Mouse (Mus musculus) midbrain, postnatal 0 days (tissue): Measurements from ENCODE around the gene Gsdmc4. TPM values are rescaled to one million over a fixed set of nuclear protein-coding genes. Genes with fewer than 3 reads are reported as not detected.
"Not testable (repeated sequence)": the region's sequence is repeated elsewhere in the genome, so short reads cannot be mapped to it uniquely, and the experiment has no call there.

Experiments used
- ATAC-seq: fragments of 200-750 bp; cut with Nextera tagmentation; 2 replicates; pipeline ENCODE4 v1.8.0; 2017; ENCODE audit warnings: moderate number of reproducible peaks, mild to moderate bottlenecking, moderate TSS enrichment, moderate library complexity; ENCODE audit not compliant: low FRiP score
- DNase-seq: peaks from one replicate; pipeline ENCODE4 v3.0.0-alpha.2; 2015; ENCODE audit warnings: low spot score
- H3K27ac ChIP-seq: fragments of 300-500 bp; sonication (generic); 2 replicates; pipeline ENCODE4 v1.5.1; 2014; ENCODE audit warnings: low read depth, mild to moderate bottlenecking, low read length, mixed read lengths
- H3K27me3 ChIP-seq: fragments of 300-500 bp; sonication (generic); 2 replicates; pipeline ENCODE4 v1.6.1; 2014; ENCODE audit warnings: low read length, control low read depth, mixed read lengths; ENCODE audit not compliant: insufficient read depth
- H3K36me3 ChIP-seq: fragments of 300-500 bp; sonication (generic); 2 replicates; pipeline ENCODE4 v1.6.1; 2014; ENCODE audit warnings: low read length, control low read depth, mixed read lengths; ENCODE audit not compliant: insufficient read depth
- H3K4me1 ChIP-seq: fragments of 300-500 bp; sonication (generic); 2 replicates; pipeline ENCODE4 v1.6.1; 2014; ENCODE audit warnings: mild to moderate bottlenecking, control low read depth, antibody characterized with exemption, low read length, mixed read lengths; ENCODE audit not compliant: insufficient read depth
- H3K4me2 ChIP-seq: fragments of 300-500 bp; sonication (generic); 2 replicates; pipeline ENCODE4 v1.6.1; 2014; ENCODE audit warnings: low read depth, mild to moderate bottlenecking, low read length, mixed read lengths; ENCODE audit not compliant: poor library complexity, severe bottlenecking
- H3K4me3 ChIP-seq: fragments of 300-500 bp; sonication (generic); 2 replicates; pipeline ENCODE4 v1.5.1; 2014; ENCODE audit warnings: low read depth, mild to moderate bottlenecking, low read length, moderate library complexity
- H3K9ac ChIP-seq: fragments of 300-500 bp; sonication (generic); replicated peaks from 2 replicates; pipeline ENCODE4 v1.6.1; 2014; ENCODE audit warnings: mild to moderate bottlenecking, low read length, moderate library complexity, mixed read lengths; ENCODE audit not compliant: poor library complexity, severe bottlenecking
- H3K9me3 ChIP-seq: fragments of 300-500 bp; sonication (generic); 2 replicates; pipeline ENCODE4 v1.6.1; 2016; ENCODE audit warnings: low read length, control low read depth
- CTCF ChIP-seq: IDR thresholded peaks from 2 replicates; pipeline ENCODE4 v1.5.1; 2016; ENCODE audit warnings: antibody characterized with exemption, mild to moderate bottlenecking
- WGBS: fragments of 180-500 bp; shearing (Covaris S2); extraction: QIAGEN DNeasy Blood & Tissue Kit; methylation state at CpG from one replicate; pipeline ENCODE4 v1.1.7; 2014; 5-methylcytosine and 5-hydroxymethylcytosine counted together
- polyA plus RNA-seq: library from polyadenylated mRNA; unstranded; fragments of >200 nt; fragmentation: Nextera tagmentation; extraction: Ambion mirVana; gene quantifications from 2 replicates; pipeline ENCODE4 v1.2.1, GENCODE M21; 2015
- total RNA-seq: library from RNA; depleted of rRNA; stranded (reverse); fragments of >200 nt; gene quantifications from 2 replicates; pipeline ENCODE4 v1.2.3, GENCODE M21; 2014; rRNA removed

Gene Gsdmc4
- total RNA-seq = 0.24 and 0.27 TPM in 2 replicates
- 0.07 TPM in 2 replicates for polyA plus RNA-seq

DNA sequence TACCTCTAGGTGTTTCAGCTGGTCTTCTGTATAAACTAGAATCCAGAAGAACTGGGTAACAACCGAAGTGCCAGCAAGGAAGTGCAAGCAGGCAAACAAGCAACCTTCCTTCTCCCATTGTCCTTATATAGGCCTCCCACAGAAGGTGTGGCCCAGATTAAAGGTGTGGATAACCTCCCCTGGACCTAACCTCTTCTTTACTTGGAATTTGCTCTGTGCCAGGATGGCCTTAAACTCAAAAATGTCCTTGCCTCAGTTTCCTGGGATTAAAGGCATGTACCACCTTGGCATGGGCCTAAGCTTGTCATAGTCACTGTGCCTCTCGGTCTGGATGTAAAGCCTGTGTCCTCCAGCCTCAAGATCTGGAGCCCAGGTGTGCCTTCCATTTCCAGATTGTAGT lies at the start of gene Gsdmc4:
Gsdmc4 (minus strand) TSS at position 101 of the 400 bp plus-strand sequence.
- H3K36me3 ChIP-seq, H3K27ac ChIP-seq, ATAC-seq, H3K4me1 ChIP-seq, H3K4me3 ChIP-seq, H3K9ac ChIP-seq, H3K27me3 ChIP-seq, H3K4me2 ChIP-seq, H3K9me3 ChIP-seq, DNase-seq: not testable (repeated sequence)
- 81% methylated on average over 2 of the region's 2 CpGs for WGBS

GRCm38 (mm10) chr15:63960542-63960941 lies 48.4 kb upstream of the Gsdmc4 start:
- Histone ChIP-seq H3K9ac (no peak overlapping the region), H3K4me2 (no peak overlapping the region), H3K4me1 (no peaks in the 10 kb centered on the region), H3K36me3 (no peaks in the 10 kb centered on the region), H3K27ac (no peak overlapping the region), H3K4me3 (no peak overlapping the region), H3K9me3 (no peaks in the 10 kb centered on the region), H3K27me3 (no peaks in the 10 kb centered on the region)
- no peak for TF ChIP-seq CTCF
- DNase-seq = no peak
- ATAC-seq = no peak
- 95% methylated on average over 2 of the region's 2 CpGs for WGBS

DNA sequence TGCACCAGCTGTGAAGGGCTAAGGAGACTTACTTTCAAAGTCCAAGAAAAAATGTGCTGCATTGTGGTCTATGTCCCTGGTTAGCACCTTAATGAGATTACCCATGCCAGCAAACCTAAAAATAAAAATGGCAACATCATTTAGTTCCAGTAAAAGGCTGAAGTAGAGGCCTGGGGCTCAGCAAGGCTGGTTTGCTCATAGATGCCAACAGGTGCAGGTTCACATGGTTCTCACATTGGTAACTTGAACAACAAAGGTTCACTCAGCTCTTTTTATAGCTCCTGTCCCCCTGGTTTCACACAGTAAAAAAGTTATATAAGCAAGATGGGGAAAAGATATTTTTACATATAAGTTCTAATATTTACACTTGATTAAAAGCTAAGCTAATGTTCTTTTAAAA lies 45.5 kb upstream of the Gsdmc4 start:
- Histone ChIP-seq H3K27me3 (no peaks in the 10 kb centered on the region), H3K36me3 (no peaks in the 10 kb centered on the region), H3K9ac (no peak overlapping the region), H3K4me2 (no peak overlapping the region), H3K27ac (no peak overlapping the region), H3K4me3 (no peak overlapping the region), H3K4me1 (no peaks in the 10 kb centered on the region), H3K9me3 (no peaks in the 10 kb centered on the region)
- no peak for DNase-seq
- no peak for TF ChIP-seq CTCF
- no peak for ATAC-seq

DNA sequence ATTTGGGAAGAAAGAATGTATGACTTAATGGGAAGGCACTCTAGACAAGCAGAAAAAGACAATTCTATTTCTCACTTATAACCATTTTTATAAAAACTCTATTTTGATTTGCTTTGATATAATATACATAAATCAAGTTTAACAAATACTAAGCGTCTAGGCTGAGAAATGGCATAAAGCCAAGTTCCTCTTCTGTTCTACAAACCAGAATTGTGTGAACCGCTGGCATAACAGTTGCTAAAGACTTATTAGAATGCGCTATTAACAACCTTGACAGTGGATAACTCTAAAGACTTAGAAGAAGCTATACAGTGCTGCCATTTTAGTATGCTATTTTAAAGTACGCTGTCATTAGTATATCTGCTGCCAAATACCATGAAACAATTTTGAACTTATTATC lies 41.2 kb upstream of the Gsdmc4 start:
- H3K4me3 ChIP-seq = no peak overlapping the region
- no peaks in the 10 kb centered on the region for H3K36me3 ChIP-seq
- H3K4me1 ChIP-seq = no peaks in the 10 kb centered on the region
- no peak overlapping the region for H3K4me2 ChIP-seq
- ATAC-seq (no peak), DNase-seq (peak; percentile 14)
- WGBS = 69% methylated on average over 4 of the region's 4 CpGs
- H3K27ac ChIP-seq = no peak overlapping the region
- no peaks in the 10 kb centered on the region for H3K27me3 ChIP-seq
- H3K9ac ChIP-seq = no peak overlapping the region
- H3K9me3 ChIP-seq = no peaks in the 10 kb centered on the region
- no peak for TF ChIP-seq CTCF

- no peak for ATAC-seq
- no peak overlapping the region for H3K4me3 ChIP-seq
- 91% methylated on average over 1 of the region's 1 CpGs for WGBS
- no peaks in the 10 kb centered on the region for H3K4me1 ChIP-seq
- no peak for DNase-seq
- no peaks in the 10 kb centered on the region for H3K9me3 ChIP-seq
- peaks cover 21% of the 10 kb centered on the region for H3K36me3 ChIP-seq
- H3K9ac ChIP-seq = no peak overlapping the region
- no peaks in the 10 kb centered on the region for H3K27me3 ChIP-seq
- TF ChIP-seq CTCF = no peak
- no peak overlapping the region for H3K4me2 ChIP-seq
- H3K27ac ChIP-seq = no peak overlapping the region
Measured at GRCm38 (mm10) chr15:63941221-63941620, 29.1 kb upstream of the Gsdmc4 start.

DNA sequence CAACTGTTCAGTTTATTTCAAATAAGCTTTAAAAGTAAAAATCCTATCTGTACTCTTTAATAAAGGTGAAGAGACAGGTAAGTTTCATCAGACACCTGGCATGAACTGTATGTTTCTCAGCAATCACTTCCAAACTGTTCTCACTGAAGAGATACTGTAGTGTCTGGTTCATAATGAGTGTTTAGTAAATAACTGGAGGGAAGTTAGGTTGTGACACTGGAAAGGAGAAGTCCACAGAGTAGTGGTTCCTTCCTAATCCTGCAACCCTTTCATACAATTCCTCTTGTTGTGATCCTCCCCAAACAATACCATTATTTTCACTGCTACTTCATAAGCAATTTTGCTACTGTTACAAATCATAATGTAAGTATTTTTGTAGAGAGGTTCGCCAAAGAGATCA lies 20.6 kb upstream of the Gsdmc4 start:
- WGBS = 95% methylated on average over 1 of the region's 1 CpGs
- Histone ChIP-seq H3K27me3 (no peaks in the 10 kb centered on the region), H3K4me3 (no peak overlapping the region), H3K9me3 (no peaks in the 10 kb centered on the region), H3K27ac (no peak overlapping the region), H3K9ac (no peak overlapping the region), H3K4me2 (no peak overlapping the region), H3K36me3 (peaks cover 27% of the 10 kb centered on the region), H3K4me1 (no peaks in the 10 kb centered on the region)
- no peak for ATAC-seq
- DNase-seq = no peak
- no peak for TF ChIP-seq CTCF
